Mouse (Mus musculus) G1E (cell line): ENCODE measurements around the gene Men1.

ENCODE experiments used
- CTCF ChIP-seq: IDR thresholded peaks from 2 replicates; pipeline ENCODE4 v1.5.1; 2012; ENCODE audit warnings: low read depth, low read length, inconsistent platforms, mixed read lengths
- TAL1 ChIP-seq: conservative IDR thresholded peaks from 2 replicates; pipeline ENCODE4 v1.6.1; 2012; ENCODE audit warnings: low read depth, low read length, inconsistent platforms, mixed read lengths

GRCm38 (mm10) chr19:6294301-6294700 is 40.5 kb upstream of the Men1 start:
- TF ChIP-seq TAL1 (no peak), CTCF (no peak)
